Mouse (Mus musculus) intestine, embryonic 15.5 days (tissue): ENCODE results near the gene Xpnpep1. TPM values are rescaled to one million over a fixed set of nuclear protein-coding genes. Genes with fewer than 3 reads are reported as not detected.
A peak's percentile ranks its signal among the peaks of the same experiment; 100 is the strongest.

Source experiments
- ATAC-seq: fragments of 200-750 bp; cut with Nextera tagmentation; 2 replicates; pipeline ENCODE4 v1.8.0; 2017; ENCODE audit warnings: moderate TSS enrichment, moderate library complexity
- H3K27ac ChIP-seq: fragments of 300-500 bp; sonication (generic); 2 replicates; pipeline ENCODE4 v1.5.1; 2015; ENCODE audit warnings: mild to moderate bottlenecking, inconsistent platforms
- H3K27me3 ChIP-seq: fragments of 300-500 bp; sonication (generic); replicated peaks from 2 replicates; pipeline ENCODE4 v1.6.1; 2015; ENCODE audit warnings: inconsistent platforms
- H3K36me3 ChIP-seq: fragments of 300-500 bp; sonication (generic); 2 replicates; pipeline ENCODE4 v1.6.1; 2015; ENCODE audit warnings: inconsistent platforms
- H3K4me1 ChIP-seq: fragments of 300-500 bp; sonication (generic); replicated peaks from 2 replicates; pipeline ENCODE4 v1.6.1; 2015; ENCODE audit warnings: inconsistent platforms
- H3K4me2 ChIP-seq: fragments of 300-500 bp; sonication (generic); replicated peaks from 2 replicates; pipeline ENCODE4 v1.6.1; 2015; ENCODE audit warnings: mild to moderate bottlenecking, inconsistent platforms
- H3K4me3 ChIP-seq: fragments of 300-500 bp; sonication (generic); replicated peaks from 2 replicates; pipeline ENCODE4 v1.5.1; 2015; ENCODE audit warnings: inconsistent platforms
- H3K9ac ChIP-seq: fragments of 300-500 bp; sonication (generic); 2 replicates; pipeline ENCODE4 v1.6.1; 2015; ENCODE audit warnings: inconsistent platforms
- H3K9me3 ChIP-seq: fragments of 300-500 bp; sonication (generic); 2 replicates; pipeline ENCODE4 v1.6.1; 2016; ENCODE audit warnings: inconsistent platforms
- WGBS: fragments of 180-500 bp; shearing (Covaris S2); methylation state at CpG from one replicate; pipeline ENCODE4 v1.1.7; 2015; 5-methylcytosine and 5-hydroxymethylcytosine counted together
- polyA plus RNA-seq: library from polyadenylated mRNA; unstranded; fragments of >200 nt; fragmentation: Nextera tagmentation; extraction: Ambion mirVana; gene quantifications from 2 replicates; pipeline ENCODE4 v1.2.1, GENCODE M21; 2015

Xpnpep1 gene
- polyA plus RNA-seq, result 182 and 206 TPM in 2 replicates

GRCm38 (mm10) chr19:53040164-53041132 lies at the start of gene Xpnpep1:
Gene Xpnpep1 (minus strand): TSS chr19:53040214.
- WGBS, result 68% methylated on average over 23 of the region's 23 CpGs
- H3K27me3 ChIP-seq, result no peaks in the 10 kb centered on the region
- no peaks in the 10 kb centered on the region for H3K36me3 ChIP-seq
- H3K27ac ChIP-seq, result peak within 1 kb of the TSS; percentile 93; the same call in 1 of the 2 replicates
- H3K4me2 ChIP-seq, result peak within 1 kb of the TSS; percentile 68
- peaks cover 25% of the 10 kb centered on the region for H3K4me1 ChIP-seq
- no peak for ATAC-seq
- no peak within 1 kb of the TSS for H3K9ac ChIP-seq
- no peaks in the 10 kb centered on the region for H3K9me3 ChIP-seq
- H3K4me3 ChIP-seq, result peak within 1 kb of the TSS; percentile 97

GRCm38 (mm10) chr19:53087268-53088143 lies 47.5 kb upstream of the Xpnpep1 start:
- Histone ChIP-seq H3K4me2 (peak overlapping the region; percentile 55), H3K27ac (peak overlapping the region; percentile 86), H3K9ac (no peak overlapping the region; the same call in 1 of the 2 replicates), H3K9me3 (no peaks in the 10 kb centered on the region), H3K4me3 (0 out of 2 replicates have a peak overlapping the region, but pooled peaks have one; percentile 9), H3K27me3 (no peaks in the 10 kb centered on the region), H3K36me3 (no peaks in the 10 kb centered on the region), H3K4me1 (peaks cover 24% of the 10 kb centered on the region)
- 24% methylated on average over 25 of the region's 25 CpGs for whole genome bisulfite sequencing
- ATAC-seq, result peak; percentile 58

GRCm38 (mm10) chr19:53086861-53087260 lies 46.8 kb upstream of the Xpnpep1 start:
- ATAC-seq, result peak; percentile 44; the same call in 1 of the 2 replicates
- Histone ChIP-seq H3K27me3 (no peaks in the 10 kb centered on the region), H3K4me2 (peak overlapping the region; percentile 55), H3K4me1 (peaks cover 29% of the 10 kb centered on the region), H3K27ac (peak overlapping the region; percentile 86), H3K36me3 (no peaks in the 10 kb centered on the region), H3K4me3 (no peak overlapping the region), H3K9ac (no peak overlapping the region), H3K9me3 (no peaks in the 10 kb centered on the region)
- 48% methylated on average over 12 of the region's 12 CpGs for WGBS

GRCm38 (mm10) chr19:53084735-53085134 lies 44.7 kb upstream of the Xpnpep1 start:
- Histone ChIP-seq H3K9ac (no peak overlapping the region), H3K27me3 (no peaks in the 10 kb centered on the region), H3K36me3 (no peaks in the 10 kb centered on the region), H3K4me2 (no peak overlapping the region), H3K27ac (no peak overlapping the region; the same call in 1 of the 2 replicates), H3K4me3 (no peak overlapping the region), H3K4me1 (peaks cover 43% of the 10 kb centered on the region), H3K9me3 (no peaks in the 10 kb centered on the region)
- no peak for ATAC-seq
- WGBS, result 36% methylated on average over 5 of the region's 5 CpGs

GRCm38 (mm10) chr19:53082862-53083261 lies 42.8 kb upstream of the Xpnpep1 start:
- Histone ChIP-seq H3K27me3 (no peaks in the 10 kb centered on the region), H3K9me3 (no peaks in the 10 kb centered on the region), H3K36me3 (no peaks in the 10 kb centered on the region), H3K9ac (no peak overlapping the region), H3K4me3 (no peak overlapping the region), H3K27ac (no peak overlapping the region), H3K4me2 (no peak overlapping the region), H3K4me1 (peaks cover 43% of the 10 kb centered on the region)
- 65% methylated on average over 8 of the region's 8 CpGs for WGBS
- no peak for ATAC-seq

- WGBS, result 74% methylated on average over 3 of the region's 3 CpGs
- no peak overlapping the region for H3K4me3 ChIP-seq
- ATAC-seq, result no peak
- peaks cover 34% of the 10 kb centered on the region for H3K4me1 ChIP-seq
- H3K9me3 ChIP-seq, result no peaks in the 10 kb centered on the region
- H3K36me3 ChIP-seq, result no peaks in the 10 kb centered on the region
- peak overlapping the region; percentile 41 for H3K4me2 ChIP-seq
- H3K9ac ChIP-seq, result no peak overlapping the region
- H3K27me3 ChIP-seq, result no peaks in the 10 kb centered on the region
- H3K27ac ChIP-seq, result peak overlapping the region; percentile 89
Observed at GRCm38 (mm10) chr19:53081339-53081738, 41.3 kb upstream of the Xpnpep1 start.

GRCm38 (mm10) chr19:53080921-53081320 lies 40.9 kb upstream of the Xpnpep1 start:
- 16% methylated on average over 6 of the region's 6 CpGs for WGBS
- Histone ChIP-seq H3K36me3 (no peaks in the 10 kb centered on the region), H3K4me2 (peak overlapping the region; percentile 41), H3K27me3 (no peaks in the 10 kb centered on the region), H3K4me1 (peaks cover 35% of the 10 kb centered on the region), H3K9ac (no peak overlapping the region), H3K9me3 (no peaks in the 10 kb centered on the region), H3K4me3 (no peak overlapping the region), H3K27ac (peak overlapping the region; percentile 89)
- ATAC-seq, result peak; percentile 84

- no peaks in the 10 kb centered on the region for H3K27me3 ChIP-seq
- H3K4me3 ChIP-seq, result no peak overlapping the region
- H3K27ac ChIP-seq, result peak overlapping the region; percentile 89
- H3K9ac ChIP-seq, result no peak overlapping the region
- peak overlapping the region; percentile 41 for H3K4me2 ChIP-seq
- no peaks in the 10 kb centered on the region for H3K9me3 ChIP-seq
- peak; percentile 91 for ATAC-seq
- H3K36me3 ChIP-seq, result no peaks in the 10 kb centered on the region
- 37% methylated on average over 3 of the region's 3 CpGs for WGBS
- peaks cover 39% of the 10 kb centered on the region for H3K4me1 ChIP-seq
Observed at GRCm38 (mm10) chr19:53080487-53080886, 40.5 kb upstream of the Xpnpep1 start.

- H3K4me1 ChIP-seq, result peaks cover 40% of the 10 kb centered on the region
- peak overlapping the region; percentile 41; the same call in 1 of the 2 replicates for H3K4me2 ChIP-seq
- no peaks in the 10 kb centered on the region for H3K27me3 ChIP-seq
- ATAC-seq, result peak; percentile 46
- H3K9ac ChIP-seq, result no peak overlapping the region
- H3K9me3 ChIP-seq, result no peaks in the 10 kb centered on the region
- WGBS, result 75% methylated on average over 11 of the region's 11 CpGs
- peak overlapping the region; percentile 49 for H3K27ac ChIP-seq
- H3K36me3 ChIP-seq, result no peaks in the 10 kb centered on the region
- no peak overlapping the region for H3K4me3 ChIP-seq
Observed at GRCm38 (mm10) chr19:53080026-53080425, 40.0 kb upstream of the Xpnpep1 start.

GRCm38 (mm10) chr19:53078271-53079085 lies 38.5 kb upstream of the Xpnpep1 start:
- no peak overlapping the region for H3K4me3 ChIP-seq
- 68% methylated on average over 9 of the region's 9 CpGs for WGBS
- H3K4me1 ChIP-seq, result peaks cover 44% of the 10 kb centered on the region
- no peak overlapping the region for H3K4me2 ChIP-seq
- H3K27ac ChIP-seq, result peak overlapping the region; percentile 69
- no peaks in the 10 kb centered on the region for H3K9me3 ChIP-seq
- no peak overlapping the region for H3K9ac ChIP-seq
- no peak for ATAC-seq
- no peaks in the 10 kb centered on the region for H3K36me3 ChIP-seq
- no peaks in the 10 kb centered on the region for H3K27me3 ChIP-seq

GRCm38 (mm10) chr19:53077278-53077677 lies 37.3 kb upstream of the Xpnpep1 start:
- ATAC-seq, result no peak
- WGBS, result 89% methylated on average over 5 of the region's 5 CpGs
- Histone ChIP-seq H3K4me1 (peaks cover 38% of the 10 kb centered on the region), H3K36me3 (no peaks in the 10 kb centered on the region), H3K27ac (peak overlapping the region; percentile 34; the same call in 1 of the 2 replicates), H3K4me2 (no peak overlapping the region), H3K4me3 (no peak overlapping the region), H3K27me3 (no peaks in the 10 kb centered on the region), H3K9me3 (no peaks in the 10 kb centered on the region), H3K9ac (no peak overlapping the region)
